Mouse (Mus musculus) embryonic facial prominence, embryonic 14.5 days (tissue): ENCODE measurements at regions not wholly inside any gene's neighbourhood (a gene's known extent, or its start where the extent isn't known, plus 50 kb on each side); places are given as distances from the start of the nearest gene placed in this dataset.
A peak's percentile ranks its signal among the peaks of the same experiment; 100 is the strongest.
"Not testable (repeated sequence)": the region's sequence is repeated elsewhere in the genome, so short reads cannot be mapped to it uniquely, and the experiment has no call there.

Experiments
- ATAC-seq: fragments of 200-750 bp; cut with Nextera tagmentation; 2 replicates; pipeline ENCODE4 v1.8.0; 2017; ENCODE audit warnings: low read depth, moderate number of reproducible peaks, moderate TSS enrichment
- DNase-seq: peaks from one replicate; pipeline ENCODE4 v3.0.0-alpha.2; 2015; ENCODE audit warnings: low spot score
- H3K27ac ChIP-seq: fragments of 300-500 bp; sonication (generic); replicated peaks from 2 replicates; pipeline ENCODE4 v1.5.1; 2014; ENCODE audit warnings: low read depth, mild to moderate bottlenecking, low read length, moderate library complexity
- H3K27me3 ChIP-seq: fragments of 300-500 bp; sonication (generic); replicated peaks from 2 replicates; pipeline ENCODE4 v1.6.1; 2014; ENCODE audit warnings: low read length; ENCODE audit not compliant: control insufficient read depth, insufficient read depth
- H3K36me3 ChIP-seq: fragments of 300-500 bp; sonication (generic); 2 replicates; pipeline ENCODE4 v1.6.1; 2014; ENCODE audit warnings: low read length, mixed read lengths; ENCODE audit not compliant: control insufficient read depth, insufficient read depth
- H3K4me1 ChIP-seq: fragments of 300-500 bp; sonication (generic); 2 replicates; pipeline ENCODE4 v1.6.1; 2014; ENCODE audit warnings: antibody characterized with exemption, low read length; ENCODE audit not compliant: control insufficient read depth, insufficient read depth
- H3K4me2 ChIP-seq: fragments of 300-500 bp; sonication (generic); 2 replicates; pipeline ENCODE4 v1.6.1; 2014; ENCODE audit warnings: low read depth, mild to moderate bottlenecking, low read length, moderate library complexity, mixed read lengths
- H3K4me3 ChIP-seq: fragments of 300-500 bp; sonication (generic); 2 replicates; pipeline ENCODE4 v1.5.1; 2014; ENCODE audit warnings: low read depth, mild to moderate bottlenecking, low read length
- H3K9ac ChIP-seq: fragments of 300-500 bp; sonication (generic); 2 replicates; pipeline ENCODE4 v1.6.1; 2014; ENCODE audit warnings: low read depth, mild to moderate bottlenecking, low read length, moderate library complexity, mixed read lengths
- H3K9me3 ChIP-seq: fragments of 300-500 bp; sonication (generic); 2 replicates; pipeline ENCODE4 v1.6.1; 2016; ENCODE audit warnings: low read length; ENCODE audit not compliant: control insufficient read depth
- WGBS: fragments of 180-500 bp; shearing (Covaris S2); extraction: QIAGEN DNeasy Blood & Tissue Kit; methylation state at CpG from one replicate; pipeline ENCODE4 v1.1.7; 2014; 5-methylcytosine and 5-hydroxymethylcytosine counted together

DNA sequence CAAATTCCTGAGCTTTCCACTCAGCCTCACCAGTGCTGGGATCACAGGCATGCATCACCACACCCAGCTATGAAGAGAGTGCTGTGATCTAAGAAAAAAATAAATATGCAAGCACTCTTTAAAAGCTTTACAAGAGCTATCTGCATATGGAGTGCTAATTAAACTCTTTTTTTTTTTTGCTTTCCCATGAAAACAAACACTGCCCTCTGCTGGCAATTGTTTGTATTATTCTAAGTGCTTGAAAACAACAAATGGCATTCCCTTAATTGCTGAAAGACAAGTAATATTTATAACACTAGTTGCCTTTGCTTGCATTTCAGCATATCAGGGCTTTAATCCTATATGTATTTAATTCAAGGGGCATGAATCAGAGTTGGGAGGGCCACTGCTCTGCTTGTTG lies 91.8 kb downstream of the 5730507C01Rik start:
- not testable (repeated sequence) for H3K9ac ChIP-seq, ATAC-seq, H3K4me3 ChIP-seq, H3K27ac ChIP-seq, H3K4me1 ChIP-seq, H3K9me3 ChIP-seq, H3K27me3 ChIP-seq, H3K36me3 ChIP-seq, H3K4me2 ChIP-seq
- DNase-seq: peak; percentile 1

DNA sequence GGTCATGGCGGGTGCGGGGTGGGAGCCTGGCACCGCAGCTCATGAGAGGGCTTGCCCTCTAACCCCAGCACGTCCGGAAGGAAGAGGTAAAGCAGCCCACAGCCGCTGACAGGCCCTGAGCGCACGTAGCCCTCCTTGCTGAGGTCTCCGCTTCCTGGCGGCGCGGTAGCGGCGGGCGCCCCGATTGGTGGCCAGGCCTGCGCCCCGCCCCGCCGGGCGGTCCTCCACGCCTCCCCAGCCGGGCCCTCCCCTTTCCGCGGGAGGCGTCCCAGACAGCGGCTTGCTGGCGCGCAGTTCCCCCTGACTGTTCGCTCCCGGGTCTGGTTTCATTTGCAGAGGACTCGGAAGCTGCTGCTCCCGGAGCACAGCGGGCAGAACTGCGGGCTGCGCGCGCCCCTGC lies 95.5 kb downstream of the 5730507C01Rik start:
- no peaks in the 10 kb centered on the region for H3K36me3 ChIP-seq
- WGBS: 0% methylated on average over 5 of the region's 38 CpGs
- peak overlapping the region; percentile 75 for H3K27ac ChIP-seq
- DNase-seq (peak; percentile 93), ATAC-seq (peak; percentile 97)
- H3K4me3 ChIP-seq: peak overlapping the region; percentile 58
- no peaks in the 10 kb centered on the region for H3K27me3 ChIP-seq
- H3K9me3 ChIP-seq: no peaks in the 10 kb centered on the region
- H3K4me1 ChIP-seq: no peaks in the 10 kb centered on the region
- H3K4me2 ChIP-seq: peak overlapping the region; percentile 53
- H3K9ac ChIP-seq: peak overlapping the region; percentile 71

DNA sequence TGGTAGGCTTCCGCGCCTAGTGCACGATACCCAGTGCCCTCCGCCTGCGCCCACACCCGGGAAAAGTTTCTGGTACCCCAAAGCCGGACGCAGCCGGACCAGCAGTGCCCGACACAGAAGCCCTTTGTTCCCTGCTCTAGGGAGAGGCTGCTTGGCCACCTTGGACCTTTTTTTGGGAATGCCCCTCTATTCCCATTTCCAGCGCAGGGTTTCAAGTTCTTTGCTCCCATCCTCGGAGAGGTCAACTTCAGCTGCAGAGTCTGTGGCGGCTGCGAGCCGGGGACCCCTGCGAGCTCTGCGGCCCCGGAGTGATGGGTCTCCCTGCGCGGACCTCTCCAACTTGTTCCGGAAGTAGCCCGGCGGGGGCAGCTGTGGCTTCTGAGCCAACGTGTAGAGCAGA lies 96.3 kb downstream of the 5730507C01Rik start:
- peak overlapping the region; percentile 58 for H3K4me3 ChIP-seq
- ATAC-seq, DNase-seq, H3K4me1 ChIP-seq, H3K36me3 ChIP-seq, H3K27me3 ChIP-seq, H3K27ac ChIP-seq, H3K9me3 ChIP-seq: not testable (repeated sequence)
- H3K9ac ChIP-seq: peak overlapping the region; percentile 71
- H3K4me2 ChIP-seq: peak overlapping the region; percentile 53
- 4% methylated on average over 14 of the region's 24 CpGs for WGBS
